In the genomic region with DNA sequence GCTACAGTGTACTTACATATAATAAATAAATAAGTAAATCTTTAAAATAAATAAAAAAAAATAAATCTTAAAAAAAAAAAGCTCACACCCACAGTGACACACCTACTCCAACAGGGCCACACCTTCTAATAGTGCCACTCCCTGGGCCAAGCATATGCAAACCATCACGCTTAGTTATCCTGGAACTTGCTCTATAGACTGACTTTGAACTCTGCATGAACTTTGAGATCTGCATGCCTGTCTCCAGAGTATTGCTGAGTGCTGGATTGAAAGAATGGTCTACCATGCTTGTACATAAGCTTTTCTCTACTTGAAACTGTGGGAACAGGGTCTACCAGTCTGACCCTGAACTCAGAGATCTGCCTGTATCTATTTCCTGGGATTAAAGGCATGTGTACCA, we compare ENCODE assay signal across 23 mouse cellular contexts. TPM values are rescaled to one million over a fixed set of nuclear protein-coding genes. Genes with fewer than 3 reads are reported as not detected.
DNase-seq lines count a peak whose midpoint lies in the region; ATAC-seq and TF ChIP-seq lines count a peak whose summit lies in the region.
"Had no signal": no experiment of that assay in that cellular context is flagged by ENCODE, and none has a peak within 500 bp of the region (broad histone marks: within the 10 kb centered on the region; RNA-seq: fewer than 3 reads in every experiment).

No protein-coding gene starts in this region.

- TF ChIP-seq POLR2A in small intestine, adult 2 months (IDR thresholded peaks at IDR 0.05; ENCODE audit: low read depth, low read length), result no peak

- intact Hi-C loops in left cerebral cortex, postnatal 25 days (cut with DNase I), result no loop called here

- H3K4me1 ChIP-seq in intestine, embryonic 16.5 days (ENCODE audit: control insufficient read depth, insufficient read depth, low read length), result no peaks in the 10 kb centered on the region
- peaks cover 7% of the 10 kb centered on the region for H3K4me1 ChIP-seq in small intestine, adult 2 months (ENCODE audit: control insufficient read depth, insufficient read depth, insufficient read length, low read length)
- H3K4me1 ChIP-seq: embryonic facial prominence, embryonic 12.5 days had no signal

- H3K9ac ChIP-seq in intestine, embryonic 16.5 days (ENCODE audit: low read depth, low read length), result no peak overlapping the region
- H3K9ac ChIP-seq: embryonic facial prominence, embryonic 12.5 days; forebrain, embryonic 13.5 days; forebrain, embryonic 15.5 days; forebrain, postnatal 0 days had no signal

- 58% methylated on average over 1 of the region's 1 CpGs for WGBS in intestine, embryonic 16.5 days
- WGBS in small intestine, adult 2 months, result 41% methylated on average over 1 of the region's 1 CpGs

- H3K27me3 ChIP-seq in intestine, embryonic 16.5 days (replicated peaks; ENCODE audit: control insufficient read depth, insufficient read depth, low read length), result no peaks in the 10 kb centered on the region
- H3K27me3 ChIP-seq in small intestine, adult 2 months (ENCODE audit: control insufficient read depth, insufficient read depth, low read length), result no peaks in the 10 kb centered on the region
- H3K27me3 ChIP-seq: CH12.LX; embryonic facial prominence, embryonic 12.5 days; forebrain, embryonic 13.5 days; forebrain, embryonic 15.5 days had no signal

- H3K27ac ChIP-seq in intestine, embryonic 16.5 days (ENCODE audit: low read length), result peak overlapping the region; percentile 61
- H3K27ac ChIP-seq in small intestine, adult 2 months (ENCODE audit: insufficient read depth, low read depth, low read length), result peak overlapping the region; percentile 99
- H3K27ac ChIP-seq: embryonic facial prominence, embryonic 10.5 days; embryonic facial prominence, embryonic 12.5 days; forebrain, embryonic 13.5 days; forebrain, embryonic 15.5 days had no signal

- no peak for TF ChIP-seq CTCF in small intestine, adult 2 months (IDR thresholded peaks at IDR 0.05; ENCODE audit: extremely low read depth, insufficient read length, insufficient replicate concordance, low read depth, low read length)

- H3K4me2 ChIP-seq in intestine, embryonic 16.5 days (ENCODE audit: low read depth, low read length), result no peak overlapping the region
- H3K4me2 ChIP-seq: embryonic facial prominence, embryonic 12.5 days; forebrain, embryonic 13.5 days; forebrain, embryonic 15.5 days had no signal

- ATAC-seq in intestine, embryonic 16.5 days, result peak; percentile 71
- ATAC-seq: CD4-positive, CD25-positive, alpha-beta regulatory T cell, adult 4 months; forebrain, embryonic 13.5 days; forebrain, embryonic 15.5 days; forebrain, postnatal 0 days had no signal

- peak; percentile 73 for DNase-seq in ES-CJ7 (ENCODE audit: low read depth, low spot score)
- DNase-seq in ZHBTc4 (ENCODE audit: low read depth, low spot score), result peak; percentile 53
- no peak for DNase-seq in left cerebral cortex, postnatal 25 days (ENCODE audit: low spot score in 2 of 2)
- no peak for DNase-seq in kidney, postnatal 14 days
- no peak for DNase-seq in lung, postnatal 36 days
- DNase-seq: adrenal gland, adult 2 months; adrenal gland, postnatal 10 days; adrenal gland, postnatal 25 days; B cell, adult 2 months; cerebellum, adult 11-12 months; cerebellum, adult 2 months; cerebellum, adult 9-10 months; cerebellum, postnatal 10 days; cerebellum, postnatal 25 days; forebrain, postnatal 0 days had no signal

- no peak overlapping the region for H3K4me3 ChIP-seq in intestine, embryonic 16.5 days (ENCODE audit: low read length)
- H3K4me3 ChIP-seq in small intestine, adult 2 months (ENCODE audit: low read depth, low read length), result no peak overlapping the region
- H3K4me3 ChIP-seq: embryonic facial prominence, embryonic 10.5 days; embryonic facial prominence, embryonic 12.5 days; forebrain, embryonic 13.5 days; forebrain, embryonic 15.5 days had no signal

- H3K9me3 ChIP-seq in intestine, embryonic 16.5 days (ENCODE audit: control insufficient read depth, low read length), result no peaks in the 10 kb centered on the region
- H3K9me3 ChIP-seq: embryonic facial prominence, embryonic 10.5 days; embryonic facial prominence, embryonic 12.5 days; forebrain, embryonic 13.5 days; forebrain, embryonic 15.5 days had no signal

- no peaks in the 10 kb centered on the region for H3K36me3 ChIP-seq in intestine, embryonic 16.5 days (ENCODE audit: control insufficient read depth, insufficient read depth, low read length)
- no peaks in the 10 kb centered on the region for H3K36me3 ChIP-seq in small intestine, adult 2 months (ENCODE audit: control insufficient read depth, insufficient read depth, low read length)
- H3K36me3 ChIP-seq: embryonic facial prominence, embryonic 10.5 days; embryonic facial prominence, embryonic 12.5 days; forebrain, embryonic 15.5 days had no signal

RNA-seq across cellular contexts. Expression of a gene that starts 4.1 kb away (rescaled TPM):
- 16.2 and 18.0 TPM in 2 replicates for polyA plus RNA-seq in intestine, embryonic 16.5 days (2015; fragmentation: Nextera tagmentation; extraction: Ambion mirVana)
- polyA plus RNA-seq in small intestine, adult 2 months (2012; rRNA removed), result 1.3 and 2.8 TPM in 2 replicates
- 10 to 100 TPM; 21.0 to 21.3 TPM for total RNA-seq in left cerebral cortex, postnatal 25 days (2021)

RNA-seq across cellular contexts. Expression of a gene that starts 4.1 kb away (rescaled TPM):
- polyA plus RNA-seq in intestine, embryonic 16.5 days (2015; fragmentation: Nextera tagmentation; extraction: Ambion mirVana), result 5.3 and 6.0 TPM in 2 replicates
- 1.2 and 3.0 TPM in 2 replicates for polyA plus RNA-seq in small intestine, adult 2 months (2012; rRNA removed)
- total RNA-seq in left cerebral cortex, postnatal 25 days (2021), result 10 to 100 TPM; 49.8 to 50.9 TPM

RNA-seq across cellular contexts. Expression of a gene that starts 43.6 kb away (rescaled TPM):
- polyA plus RNA-seq in intestine, embryonic 16.5 days (2015; fragmentation: Nextera tagmentation; extraction: Ambion mirVana), result 29.1 and 30.8 TPM in 2 replicates
- 0.93 and 1.7 TPM in 2 replicates for polyA plus RNA-seq in small intestine, adult 2 months (2012; rRNA removed)
- 10 to 100 TPM; 38.1 to 40.6 TPM for total RNA-seq in left cerebral cortex, postnatal 25 days (2021)

Comparison
In these comparisons a context has a peak if more than half of its experiments do, and no peak if none do; other contexts are left out.
1. DNase-seq: peak in ES-CJ7 (single experiment) and ZHBTc4 (single experiment); none in left cerebral cortex, postnatal 25 days (0 of 2), kidney, postnatal 14 days (single experiment) and lung, postnatal 36 days (single experiment).
2. RNA of a gene that starts 43.6 kb away (polyA plus RNA-seq): 29.1 to 30.8 TPM in intestine, embryonic 16.5 days; 0.93 to 1.7 TPM in small intestine, adult 2 months; every median in the first group is over 10 times any median in the second.